Mouse (Mus musculus): ENCODE data around the gene Cryba1.

DNA sequence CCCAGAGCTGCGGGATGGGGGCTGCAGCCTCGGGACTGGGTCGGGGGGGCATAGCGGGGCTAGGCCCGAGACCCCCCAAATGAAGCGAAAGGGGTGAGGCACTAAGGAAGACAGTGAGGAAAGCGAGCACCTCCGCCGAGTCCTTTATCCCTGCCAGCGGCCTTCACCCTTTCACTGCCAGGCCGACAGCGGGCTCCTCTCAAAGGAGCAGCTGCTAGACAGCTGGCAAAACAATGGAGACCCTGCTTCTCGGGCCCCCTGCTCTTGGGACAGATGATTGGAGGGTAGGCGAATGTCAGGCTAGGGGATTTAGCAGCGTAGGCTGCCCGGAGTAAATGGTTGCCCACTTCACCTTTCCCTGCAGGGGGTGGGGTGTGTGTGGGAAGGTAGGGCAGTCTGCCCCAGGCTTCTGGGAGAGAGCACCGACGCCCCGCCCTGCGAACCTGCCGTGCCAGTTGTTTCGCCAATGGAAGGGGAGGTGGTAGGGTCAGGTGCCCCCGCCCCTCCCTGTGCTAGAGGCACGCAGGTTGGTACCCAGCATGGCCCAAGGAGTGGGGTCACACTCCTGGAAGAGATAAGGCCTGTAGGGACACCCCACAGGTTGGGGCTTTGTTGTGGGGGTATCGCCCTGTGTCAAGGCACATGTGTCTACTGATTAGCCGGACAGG, 38.7 kb upstream of the Cryba1 start:
- no peak for TF ChIP-seq POLR2A (IDR thresholded peaks at IDR 0.05; ENCODE audit: extremely low read depth, insufficient read depth, low read length)
- no peak for TF ChIP-seq CTCF (IDR thresholded peaks at IDR 0.05; ENCODE audit: extremely low read depth, insufficient read depth, low read length)
